Mouse (Mus musculus) heart, embryonic 10.5 days (tissue): ENCODE measurements at regions not wholly inside any gene's neighbourhood (a gene's known extent, or its start where the extent isn't known, plus 50 kb on each side); places are given as distances from the start of the nearest gene placed in this dataset.
A peak's percentile ranks its signal among the peaks of the same experiment; 100 is the strongest.
"Not testable (repeated sequence)": the region's sequence is repeated elsewhere in the genome, so short reads cannot be mapped to it uniquely, and the experiment has no call there.

Source experiments
- DNase-seq: peaks from one replicate; pipeline ENCODE4 v3.0.0-alpha.2; 2017; ENCODE audit warnings: low spot score
- H3K27ac ChIP-seq: fragments of 300-500 bp; sonication (generic); 2 replicates; pipeline ENCODE4 v1.5.1; 2016; ENCODE audit warnings: mild to moderate bottlenecking
- H3K27me3 ChIP-seq: fragments of 300-500 bp; sonication (generic); 2 replicates; pipeline ENCODE4 v1.6.1; 2016; ENCODE audit warnings: mild to moderate bottlenecking; ENCODE audit not compliant: poor library complexity, insufficient read depth, severe bottlenecking
- H3K36me3 ChIP-seq: fragments of 300-500 bp; sonication (generic); 2 replicates; pipeline ENCODE4 v1.6.1; 2016; ENCODE audit warnings: mild to moderate bottlenecking, moderate library complexity
- H3K4me1 ChIP-seq: fragments of 300-500 bp; sonication (generic); 2 replicates; pipeline ENCODE4 v1.6.1; 2016; ENCODE audit warnings: mild to moderate bottlenecking
- H3K4me3 ChIP-seq: fragments of 300-500 bp; sonication (generic); 2 replicates; pipeline ENCODE4 v1.5.1; 2016; ENCODE audit warnings: mild to moderate bottlenecking, moderate library complexity
- H3K9me3 ChIP-seq: fragments of 300-500 bp; sonication (generic); 2 replicates; pipeline ENCODE4 v1.6.1; 2016; ENCODE audit warnings: mild to moderate bottlenecking, moderate library complexity
- WGBS: fragments of 180-500 bp; shearing (Covaris S2); methylation state at CpG from one replicate; pipeline ENCODE4 v1.1.7; 2016; 5-methylcytosine and 5-hydroxymethylcytosine counted together

GRCm38 (mm10) chr10:111598650-111599049 is 92.6 kb downstream of the Phlda1 start:
- no peak for DNase-seq
- Histone ChIP-seq H3K27ac (peak overlapping the region; percentile 52), H3K36me3 (no peaks in the 10 kb centered on the region), H3K4me1 (peaks cover 57% of the 10 kb centered on the region), H3K9me3 (no peaks in the 10 kb centered on the region), H3K4me3 (no peak overlapping the region), H3K27me3 (no peaks in the 10 kb centered on the region)
- WGBS: 75% methylated on average over 5 of the region's 5 CpGs

- Histone ChIP-seq H3K9me3 (no peaks in the 10 kb centered on the region), H3K27me3 (no peaks in the 10 kb centered on the region), H3K27ac (no peak overlapping the region), H3K36me3 (no peaks in the 10 kb centered on the region), H3K4me3 (no peak overlapping the region), H3K4me1 (peaks cover 54% of the 10 kb centered on the region)
- no peak for DNase-seq
- 52% methylated on average over 10 of the region's 10 CpGs for WGBS
Measured at GRCm38 (mm10) chr10:111599297-111600250, 93.5 kb downstream of the Phlda1 start.

- WGBS: 47% methylated on average over 2 of the region's 2 CpGs
- H3K27ac ChIP-seq: peak overlapping the region; percentile 36; the same call in 1 of the 2 replicates
Measured at GRCm38 (mm10) chr10:111600251-111600620, 94.2 kb downstream of the Phlda1 start.

GRCm38 (mm10) chr10:111600677-111601099 is 94.6 kb downstream of the Phlda1 start:
- Histone ChIP-seq H3K27me3 (no peaks in the 10 kb centered on the region), H3K4me3 (no peak overlapping the region), H3K36me3 (no peaks in the 10 kb centered on the region), H3K9me3 (no peaks in the 10 kb centered on the region), H3K4me1 (peaks cover 43% of the 10 kb centered on the region), H3K27ac (peak overlapping the region; percentile 72; the same call in 1 of the 2 replicates)
- 20% methylated on average over 2 of the region's 2 CpGs for WGBS
- no peak for DNase-seq

More at GRCm38 (mm10) chr10:111600251-111600620, 94.2 kb downstream of the Phlda1 start:
- Histone ChIP-seq H3K4me1 (peaks cover 48% of the 10 kb centered on the region), H3K36me3 (no peaks in the 10 kb centered on the region), H3K27me3 (no peaks in the 10 kb centered on the region), H3K9me3 (no peaks in the 10 kb centered on the region), H3K4me3 (no peak overlapping the region)
- DNase-seq: no peak

- 72% methylated on average over 1 of the region's 1 CpGs for WGBS
- H3K4me1 ChIP-seq: peaks cover 30% of the 10 kb centered on the region
- no peak overlapping the region for H3K27ac ChIP-seq
- no peaks in the 10 kb centered on the region for H3K9me3 ChIP-seq
- no peaks in the 10 kb centered on the region for H3K36me3 ChIP-seq
- no peak overlapping the region for H3K4me3 ChIP-seq
- H3K27me3 ChIP-seq: no peaks in the 10 kb centered on the region
- no peak for DNase-seq
Measured at GRCm38 (mm10) chr10:111603166-111603565, 97.1 kb downstream of the Phlda1 start.

- H3K27me3 ChIP-seq, H3K27ac ChIP-seq, H3K36me3 ChIP-seq, DNase-seq, H3K4me3 ChIP-seq, H3K4me1 ChIP-seq, H3K9me3 ChIP-seq: not testable (repeated sequence)
- 83% methylated on average over 2 of the region's 2 CpGs for WGBS
Measured at GRCm38 (mm10) chr10:111607381-111607780, 101.3 kb downstream of the Phlda1 start.

- H3K27me3 ChIP-seq: no peaks in the 10 kb centered on the region
- no peak overlapping the region for H3K4me3 ChIP-seq
- H3K4me1 ChIP-seq: no peaks in the 10 kb centered on the region
- DNase-seq: no peak
- no peak overlapping the region for H3K27ac ChIP-seq
- 71% methylated on average over 9 of the region's 9 CpGs for WGBS
- H3K9me3 ChIP-seq: no peaks in the 10 kb centered on the region
- no peaks in the 10 kb centered on the region for H3K36me3 ChIP-seq
Measured at GRCm38 (mm10) chr10:111608385-111609093, 102.5 kb downstream of the Phlda1 start.

- H3K4me3 ChIP-seq: no peak overlapping the region
- 89% methylated on average over 2 of the region's 2 CpGs for WGBS
- H3K9me3 ChIP-seq: no peaks in the 10 kb centered on the region
- H3K27me3 ChIP-seq: no peaks in the 10 kb centered on the region
- no peak overlapping the region for H3K27ac ChIP-seq
- H3K36me3 ChIP-seq: no peaks in the 10 kb centered on the region
- no peaks in the 10 kb centered on the region for H3K4me1 ChIP-seq
- no peak for DNase-seq
Measured at GRCm38 (mm10) chr10:111609889-111610288, 103.8 kb downstream of the Phlda1 start.

- no peaks in the 10 kb centered on the region for H3K27me3 ChIP-seq
- H3K36me3 ChIP-seq: no peaks in the 10 kb centered on the region
- peaks cover 13% of the 10 kb centered on the region; the same call in 1 of the 2 replicates for H3K4me1 ChIP-seq
- H3K9me3 ChIP-seq: no peaks in the 10 kb centered on the region
- DNase-seq: no peak
- WGBS: 76% methylated on average over 11 of the region's 11 CpGs
- no peak overlapping the region for H3K4me3 ChIP-seq
- no peak overlapping the region for H3K27ac ChIP-seq
Measured at GRCm38 (mm10) chr10:111619627-111620270, 113.7 kb downstream of the Phlda1 start.

GRCm38 (mm10) chr10:111620927-111621676 is 115.0 kb downstream of the Phlda1 start:
- Histone ChIP-seq H3K27ac (no peak overlapping the region), H3K36me3 (no peaks in the 10 kb centered on the region), H3K27me3 (no peaks in the 10 kb centered on the region), H3K9me3 (no peaks in the 10 kb centered on the region), H3K4me3 (no peak overlapping the region), H3K4me1 (peaks cover 13% of the 10 kb centered on the region; the same call in 1 of the 2 replicates)
- WGBS: 70% methylated on average over 11 of the region's 11 CpGs
- no peak for DNase-seq

GRCm38 (mm10) chr10:111622789-111623188 is 116.7 kb downstream of the Phlda1 start:
- 67% methylated on average over 4 of the region's 4 CpGs for WGBS
- Histone ChIP-seq H3K36me3 (no peaks in the 10 kb centered on the region), H3K9me3 (no peaks in the 10 kb centered on the region), H3K4me3 (no peak overlapping the region), H3K27ac (no peak overlapping the region), H3K4me1 (peaks cover 13% of the 10 kb centered on the region; the same call in 1 of the 2 replicates), H3K27me3 (no peaks in the 10 kb centered on the region)
- DNase-seq: peak; percentile 41

- no peaks in the 10 kb centered on the region for H3K27me3 ChIP-seq
- DNase-seq: no peak
- H3K27ac ChIP-seq: no peak overlapping the region
- H3K4me3 ChIP-seq: no peak overlapping the region
- no peaks in the 10 kb centered on the region for H3K36me3 ChIP-seq
- H3K4me1 ChIP-seq: peaks cover 13% of the 10 kb centered on the region; the same call in 1 of the 2 replicates
- WGBS: 67% methylated on average over 2 of the region's 2 CpGs
- no peaks in the 10 kb centered on the region for H3K9me3 ChIP-seq
Measured at GRCm38 (mm10) chr10:111624021-111624420, 117.9 kb downstream of the Phlda1 start.
